Comparison of ENCODE assay signal across 9 mouse cellular contexts in genomic region chr1:134071411-134072018, GRCm38 (mm10). TPM values are rescaled to one million over a fixed set of nuclear protein-coding genes. Genes with fewer than 3 reads are reported as not detected.
DNase-seq lines count a peak whose midpoint lies in the region; ATAC-seq and TF ChIP-seq lines count a peak whose summit lies in the region.
"Had no signal": no experiment of that assay in that cellular context is flagged by ENCODE, and none has a peak within 500 bp of the region (broad histone marks: within the 10 kb centered on the region; RNA-seq: fewer than 3 reads in every experiment).

No protein-coding gene starts in this region.

- H3K4me1 ChIP-seq in midbrain, embryonic 10.5 days, result peaks cover 92% of the 10 kb centered on the region
- H3K4me1 ChIP-seq in midbrain, postnatal 0 days (ENCODE audit: insufficient read depth, low read length), result peaks cover 14% of the 10 kb centered on the region
- peaks cover 31% of the 10 kb centered on the region for H3K4me1 ChIP-seq in hindbrain, postnatal 0 days (ENCODE audit: insufficient read depth, low read length)
- peaks cover 93% of the 10 kb centered on the region for H3K4me1 ChIP-seq in liver, embryonic 15.5 days (replicated peaks)
- peaks cover 54% of the 10 kb centered on the region for H3K4me1 ChIP-seq in stomach, embryonic 14.5 days (ENCODE audit: control insufficient read depth, insufficient read depth, low read length)

- H3K4me3 ChIP-seq in midbrain, embryonic 10.5 days, result no peak overlapping the region
- H3K4me3 ChIP-seq in midbrain, postnatal 0 days (ENCODE audit: low read depth, low read length), result no peak overlapping the region
- no peak overlapping the region for H3K4me3 ChIP-seq in hindbrain, postnatal 0 days (ENCODE audit: low read length)
- H3K4me3 ChIP-seq in liver, embryonic 15.5 days (replicated peaks), result no peak overlapping the region
- no peak overlapping the region for H3K4me3 ChIP-seq in stomach, embryonic 14.5 days (ENCODE audit: low read depth, low read length)

- TF ChIP-seq CTCF in midbrain, postnatal 0 days (IDR thresholded peaks at IDR 0.05), result no peak
- TF ChIP-seq CTCF in hindbrain, postnatal 0 days (IDR thresholded peaks at IDR 0.05; ENCODE audit: low read depth), result no peak

- no peak overlapping the region for H3K4me2 ChIP-seq in midbrain, postnatal 0 days (ENCODE audit: low read depth, low read length, poor library complexity, severe bottlenecking)
- no peak overlapping the region for H3K4me2 ChIP-seq in hindbrain, postnatal 0 days (ENCODE audit: low read depth, low read length)
- peak overlapping the region; percentile 35 for H3K4me2 ChIP-seq in liver, embryonic 15.5 days
- no peak overlapping the region for H3K4me2 ChIP-seq in stomach, embryonic 14.5 days (replicated peaks; ENCODE audit: low read depth, low read length)

- 57% methylated on average over 10 of the region's 10 CpGs for WGBS in midbrain, embryonic 10.5 days
- WGBS in midbrain, postnatal 0 days, result 35% methylated on average over 10 of the region's 10 CpGs
- whole genome bisulfite sequencing in hindbrain, postnatal 0 days, result 25% methylated on average over 10 of the region's 10 CpGs
- WGBS in liver, embryonic 15.5 days (ENCODE audit: insufficient replicate concordance), result 35% methylated on average over 10 of the region's 10 CpGs
- 35% methylated on average over 10 of the region's 10 CpGs for whole genome bisulfite sequencing in stomach, embryonic 14.5 days

- H3K9me3 ChIP-seq in midbrain, embryonic 10.5 days (replicated peaks), result no peaks in the 10 kb centered on the region
- H3K9me3 ChIP-seq in midbrain, postnatal 0 days (ENCODE audit: low read length), result no peaks in the 10 kb centered on the region
- no peaks in the 10 kb centered on the region for H3K9me3 ChIP-seq in hindbrain, postnatal 0 days (ENCODE audit: low read length)
- no peaks in the 10 kb centered on the region for H3K9me3 ChIP-seq in liver, embryonic 15.5 days (replicated peaks)
- no peaks in the 10 kb centered on the region for H3K9me3 ChIP-seq in stomach, embryonic 14.5 days (ENCODE audit: control insufficient read depth, low read depth, low read length)
- H3K9me3 ChIP-seq: G1E had no signal

- H3K27me3 ChIP-seq in midbrain, embryonic 10.5 days (ENCODE audit: low read depth, poor library complexity, severe bottlenecking), result no peaks in the 10 kb centered on the region
- no peaks in the 10 kb centered on the region for H3K27me3 ChIP-seq in midbrain, postnatal 0 days (ENCODE audit: insufficient read depth, low read length)
- no peaks in the 10 kb centered on the region for H3K27me3 ChIP-seq in hindbrain, postnatal 0 days (ENCODE audit: insufficient read depth, low read length)
- H3K27me3 ChIP-seq in liver, embryonic 15.5 days, result peaks cover 24% of the 10 kb centered on the region
- no peaks in the 10 kb centered on the region for H3K27me3 ChIP-seq in stomach, embryonic 14.5 days (ENCODE audit: control insufficient read depth, insufficient read depth, low read length)

- peaks cover 24% of the 10 kb centered on the region for H3K36me3 ChIP-seq in midbrain, embryonic 10.5 days
- H3K36me3 ChIP-seq in midbrain, postnatal 0 days (ENCODE audit: insufficient read depth, low read length), result no peaks in the 10 kb centered on the region
- 0 out of 2 replicates have a peak, but pooled peaks cover 5% of the 10 kb centered on the region for H3K36me3 ChIP-seq in hindbrain, postnatal 0 days (ENCODE audit: insufficient read depth, low read length)
- H3K36me3 ChIP-seq in liver, embryonic 15.5 days (replicated peaks), result peaks cover 26% of the 10 kb centered on the region
- H3K36me3 ChIP-seq in stomach, embryonic 14.5 days (ENCODE audit: control insufficient read depth, insufficient read depth, low read length), result peaks cover 5% of the 10 kb centered on the region; the same call in 1 of the 2 replicates
- H3K36me3 ChIP-seq: G1E had no signal

- H3K27ac ChIP-seq in midbrain, embryonic 10.5 days (replicated peaks), result peak overlapping the region; percentile 84
- H3K27ac ChIP-seq in midbrain, postnatal 0 days (ENCODE audit: low read depth, low read length), result no peak overlapping the region
- H3K27ac ChIP-seq in hindbrain, postnatal 0 days, result peak overlapping the region; percentile 32; the same call in 1 of the 2 replicates
- H3K27ac ChIP-seq in liver, embryonic 15.5 days (replicated peaks), result peak overlapping the region; percentile 98
- H3K27ac ChIP-seq in stomach, embryonic 14.5 days (ENCODE audit: low read length), result peak overlapping the region; percentile 85

- no peak for DNase-seq in midbrain, embryonic 10.5 days (ENCODE audit: low spot score)
- no peak for DNase-seq in midbrain, postnatal 0 days (ENCODE audit: low spot score)
- DNase-seq in hindbrain, postnatal 0 days (ENCODE audit: low spot score), result peak; percentile 30
- DNase-seq in left cerebral cortex, adult 9 months (ENCODE audit: low spot score in 2 of 2), result no peak
- DNase-seq in natural killer cell, adult 2 months (ENCODE audit: low spot score in 2 of 2), result no peak
- DNase-seq in layer of hippocampus, adult 9-10 months (ENCODE audit: low spot score), result no peak

- no peak for ATAC-seq in midbrain, postnatal 0 days (ENCODE audit: low FRiP score)
- ATAC-seq in hindbrain, postnatal 0 days, result no peak
- ATAC-seq in liver, embryonic 15.5 days (ENCODE audit: insufficient read depth), result no peak
- no peak for ATAC-seq in stomach, embryonic 14.5 days (ENCODE audit: insufficient number of reproducible peaks, insufficient read depth, low FRiP score, low read depth)

- H3K9ac ChIP-seq in midbrain, postnatal 0 days (replicated peaks; ENCODE audit: low read length, poor library complexity, severe bottlenecking), result no peak overlapping the region; the same call in 1 of the 2 replicates
- no peak overlapping the region for H3K9ac ChIP-seq in hindbrain, postnatal 0 days (replicated peaks; ENCODE audit: low read length)
- peak overlapping the region; percentile 64; the same call in 1 of the 2 replicates for H3K9ac ChIP-seq in liver, embryonic 15.5 days
- H3K9ac ChIP-seq in stomach, embryonic 14.5 days (replicated peaks; ENCODE audit: low read depth, low read length), result no peak overlapping the region

RNA-seq across cellular contexts. Expression of gene Btg2, which starts 7.4 kb away (rescaled TPM):
- polyA plus RNA-seq in midbrain, embryonic 10.5 days (2016; fragmentation: Nextera tagmentation; extraction: Ambion mirVana), result 107 and 161 TPM in 2 replicates
- 12.0 and 19.8 TPM in 2 replicates for total RNA-seq in midbrain, postnatal 0 days (2014; rRNA removed)
- polyA plus RNA-seq in midbrain, postnatal 0 days (2015; fragmentation: Nextera tagmentation; extraction: Ambion mirVana), result 8.9 and 9.9 TPM in 2 replicates
- 11.2 and 26.1 TPM in 2 replicates for total RNA-seq in hindbrain, postnatal 0 days (2014; rRNA removed)
- polyA plus RNA-seq in hindbrain, postnatal 0 days (2015; fragmentation: Nextera tagmentation; extraction: Ambion mirVana), result 13.2 and 14.8 TPM in 2 replicates
- 103 and 108 TPM in 2 replicates for polyA plus RNA-seq in liver, embryonic 15.5 days (2015; fragmentation: Nextera tagmentation; extraction: Ambion mirVana)
- 55.5 and 61.4 TPM in 2 replicates for polyA plus RNA-seq in stomach, embryonic 14.5 days (2014; fragmentation: Nextera tagmentation; extraction: Ambion mirVana)

RNA-seq across cellular contexts. Expression of gene Fmod, which starts 34.5 kb away (rescaled TPM):
- 2.8 and 6.5 TPM in 2 replicates for polyA plus RNA-seq in midbrain, embryonic 10.5 days (2016; fragmentation: Nextera tagmentation; extraction: Ambion mirVana)
- 17.0 and 17.1 TPM in 2 replicates for total RNA-seq in midbrain, postnatal 0 days (2014; rRNA removed)
- 24.8 and 26.3 TPM in 2 replicates for polyA plus RNA-seq in midbrain, postnatal 0 days (2015; fragmentation: Nextera tagmentation; extraction: Ambion mirVana)
- total RNA-seq in hindbrain, postnatal 0 days (2014; rRNA removed), result 10.6 and 16.3 TPM in 2 replicates
- polyA plus RNA-seq in hindbrain, postnatal 0 days (2015; fragmentation: Nextera tagmentation; extraction: Ambion mirVana), result 17.0 and 21.8 TPM in 2 replicates
- polyA plus RNA-seq in liver, embryonic 15.5 days (2015; fragmentation: Nextera tagmentation; extraction: Ambion mirVana), result 2.6 and 3.3 TPM in 2 replicates
- polyA plus RNA-seq in stomach, embryonic 14.5 days (2014; fragmentation: Nextera tagmentation; extraction: Ambion mirVana), result 7.2 and 7.6 TPM in 2 replicates
- polyA plus RNA-seq: G1E had no signal

RNA-seq across cellular contexts. Expression of gene Chit1, which starts 39.5 kb away (rescaled TPM):
- not detected in 2 replicates for polyA plus RNA-seq in midbrain, embryonic 10.5 days (2016; fragmentation: Nextera tagmentation; extraction: Ambion mirVana)
- 0.24 and 0.99 TPM in 2 replicates for total RNA-seq in midbrain, postnatal 0 days (2014; rRNA removed)
- 0.21 and 0.48 TPM in 2 replicates for polyA plus RNA-seq in midbrain, postnatal 0 days (2015; fragmentation: Nextera tagmentation; extraction: Ambion mirVana)
- 0.14 TPM in 1 of 2 replicates, not detected in the other for total RNA-seq in hindbrain, postnatal 0 days (2014; rRNA removed)
- 0.46 and 0.48 TPM in 2 replicates for polyA plus RNA-seq in hindbrain, postnatal 0 days (2015; fragmentation: Nextera tagmentation; extraction: Ambion mirVana)
- polyA plus RNA-seq in liver, embryonic 15.5 days (2015; fragmentation: Nextera tagmentation; extraction: Ambion mirVana), result 0.07 and 0.20 TPM in 2 replicates
- not detected in 2 replicates for polyA plus RNA-seq in stomach, embryonic 14.5 days (2014; fragmentation: Nextera tagmentation; extraction: Ambion mirVana)
- total RNA-seq: G1E had no signal
- polyA plus RNA-seq: G1E had no signal
